Mouse (Mus musculus) ES-E14 (cell line): ENCODE measurements around the gene Vgll1. TPM values are rescaled to one million over a fixed set of nuclear protein-coding genes. Genes with fewer than 3 reads are reported as not detected.

Experiments used
- DNase-seq: peaks from one replicate; pipeline ENCODE4 v3.0.0-alpha.2; 2013; ENCODE audit warnings: low read depth, low spot score
- H3K27ac ChIP-seq: 2 replicates; pipeline ENCODE4 v1.5.1; 2012; ENCODE audit warnings: low read depth, mild to moderate bottlenecking, low read length, moderate library complexity, mixed read lengths; ENCODE audit not compliant: poor library complexity, insufficient read depth, severe bottlenecking
- H3K36me3 ChIP-seq: 2 replicates; pipeline ENCODE4 v1.6.1; 2012; ENCODE audit warnings: mild to moderate bottlenecking, low read length, moderate library complexity, mixed read lengths; ENCODE audit not compliant: control insufficient read depth, poor library complexity, insufficient read depth, severe bottlenecking
- H3K4me1 ChIP-seq, 2 experiments: fragments of 150-350 bp in 1 of 2; sonication (generic) in 1 of 2; 2 replicates each; pipeline ENCODE4 v1.6.1; 2012; ENCODE audit warnings: low read length in 2 of 2, mild to moderate bottlenecking in 1 of 2, mixed read lengths in 1 of 2; ENCODE audit not compliant: control insufficient read depth in 2 of 2, insufficient read depth in 2 of 2, poor library complexity in 1 of 2
- H3K4me3 ChIP-seq, 2 experiments: fragments of 150-350 bp in 1 of 2; sonication (generic) in 1 of 2; 2 replicates each; pipeline ENCODE4 v1.5.1; 2012; ENCODE audit warnings: low read length in 2 of 2, low read depth in 1 of 2, mild to moderate bottlenecking in 1 of 2, mixed read lengths in 1 of 2; ENCODE audit not compliant: insufficient read depth in 1 of 2, poor library complexity in 1 of 2, severe bottlenecking in 1 of 2
- H3K9ac ChIP-seq: 2 replicates; pipeline ENCODE4 v1.6.1; 2012; ENCODE audit warnings: low read depth, mild to moderate bottlenecking, low read length, mixed read lengths; ENCODE audit not compliant: poor library complexity, insufficient read depth, severe bottlenecking
- H3K9me3 ChIP-seq: fragments of 150-350 bp; sonication (generic); 2 replicates; pipeline ENCODE4 v1.6.1; 2012; ENCODE audit warnings: low read depth, mild to moderate bottlenecking, low read length; ENCODE audit not compliant: control insufficient read depth, insufficient read depth
- CHD2 ChIP-seq: IDR thresholded peaks from 2 replicates; pipeline ENCODE4 v1.6.1; 2014; ENCODE audit warnings: mild to moderate bottlenecking, low read depth, low read length, inconsistent platforms
- HCFC1 ChIP-seq: IDR thresholded peaks from 2 replicates; pipeline ENCODE4 v1.6.1; 2012; ENCODE audit warnings: low read length, inconsistent platforms, borderline replicate concordance; ENCODE audit not compliant: insufficient read depth
- MAFK ChIP-seq: IDR thresholded peaks from 2 replicates; pipeline ENCODE4 v1.6.1; 2014; ENCODE audit warnings: mild to moderate bottlenecking, low read depth, low read length, inconsistent platforms; ENCODE audit not compliant: insufficient read depth
- ZC3H11A ChIP-seq: IDR thresholded peaks from 2 replicates; pipeline ENCODE4 v1.6.1; 2012; ENCODE audit warnings: low read depth, mild to moderate bottlenecking, inconsistent platforms, low read length, borderline replicate concordance
- ZNF384 ChIP-seq: IDR thresholded peaks from 2 replicates; pipeline ENCODE4 v1.6.1; 2012; ENCODE audit warnings: low read depth, low read length, inconsistent platforms
- in situ Hi-C, 2 experiments: fragments of 600-800 bp; cut with MboI; formaldehyde crosslinking; loops; one replicate each; pipeline ENCODE4 v1.15.1; 2025; ENCODE audit warnings: low sequenced_read_pairs in 2 of 2, inconsistent platforms in 1 of 2; ENCODE audit not compliant: unreplicated experiment in 2 of 2
- total RNA-seq: library from RNA; depleted of rRNA; stranded (reverse); fragments of 300-350 nt; gene quantifications from 2 replicates; pipeline ENCODE4 v1.2.3, GENCODE M21; 2012; rRNA removed

The Vgll1 gene
- total RNA-seq, 1 experiment: 1.2 TPM

DNA sequence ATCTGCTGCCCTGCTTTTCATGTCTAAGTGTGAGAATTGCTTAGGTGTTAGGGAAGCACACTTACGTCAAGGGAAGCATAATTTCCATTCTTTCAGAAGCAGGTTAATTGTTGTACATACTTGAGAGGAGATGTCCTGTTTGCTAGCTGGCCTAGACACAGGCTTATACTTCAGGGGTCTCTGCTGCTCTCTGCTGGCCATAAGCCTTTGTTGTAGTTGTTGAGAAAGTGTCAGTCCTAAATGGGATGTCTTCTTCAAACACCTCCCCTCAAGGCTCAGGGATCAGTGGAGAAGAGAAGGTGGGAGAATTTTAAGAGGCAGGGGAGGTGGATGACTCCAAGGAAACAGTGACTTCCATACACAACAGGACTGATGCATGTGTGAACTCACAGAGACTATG is 32.9 kb downstream of the Vgll1 start:
- DNase-seq: no peak
- in situ Hi-C loops: no loop called here
- Histone ChIP-seq H3K4me3 (no peak overlapping the region), H3K9ac (no peak overlapping the region), H3K27ac (no peak overlapping the region), H3K4me1 (no peaks in the 10 kb centered on the region; a peak in 1 of 4 replicates), H3K36me3 (no peaks in the 10 kb centered on the region), H3K9me3 (no peaks in the 10 kb centered on the region)
- TF ChIP-seq ZC3H11A (0 out of 2 replicates have a peak, but pooled peaks have one; percentile 7), HCFC1 (no peak)

DNA sequence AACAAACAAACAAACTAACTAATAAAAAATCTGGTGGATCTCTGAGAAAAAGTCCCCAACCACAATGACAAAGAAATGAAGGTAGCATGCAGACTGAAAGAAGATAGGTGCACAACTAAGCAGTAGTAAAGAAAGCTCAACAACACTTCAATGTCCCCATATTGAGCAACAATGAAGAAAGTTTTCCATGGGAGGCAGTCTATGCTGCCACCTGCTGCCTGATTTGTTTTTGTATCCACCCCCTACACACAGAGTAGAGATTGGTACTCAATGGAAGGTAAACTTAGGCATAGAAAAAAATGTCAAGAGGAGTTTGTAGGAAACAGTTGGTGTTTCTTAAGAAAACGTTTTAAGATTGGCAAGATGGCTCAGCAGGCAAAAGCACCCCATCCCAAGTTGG is 42.7 kb downstream of the Vgll1 start:
- Histone ChIP-seq H3K9ac (no peak overlapping the region), H3K27ac (no peak overlapping the region), H3K9me3 (no peaks in the 10 kb centered on the region), H3K36me3 (no peaks in the 10 kb centered on the region), H3K4me3 (no peak overlapping the region), H3K4me1 (no peaks in the 10 kb centered on the region)
- no peak for TF ChIP-seq ZC3H11A
- no peak for TF ChIP-seq MAFK
- no peak for TF ChIP-seq CHD2
- no peak for TF ChIP-seq HCFC1
- no peak for TF ChIP-seq ZNF384
- no peak for DNase-seq
- in situ Hi-C loops: no loop called here

DNA sequence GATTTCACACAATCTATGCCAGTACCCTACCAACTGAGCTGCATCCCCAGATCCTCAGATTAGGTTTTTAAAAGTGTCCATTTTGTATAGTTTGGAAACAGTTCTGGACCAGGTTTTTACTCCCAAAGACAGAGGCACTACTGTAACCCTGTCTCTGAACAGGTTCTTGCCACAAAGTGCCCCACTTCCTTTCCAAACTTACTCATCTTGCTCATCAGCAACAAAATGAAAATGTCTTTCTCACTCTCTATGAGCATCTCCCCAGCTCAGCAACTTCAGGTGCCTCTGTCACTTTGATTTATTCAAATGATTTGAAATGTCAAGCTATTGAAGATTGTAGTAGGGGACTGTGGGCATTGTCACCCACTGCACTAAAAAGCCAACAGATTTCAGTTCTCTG is 49.7 kb downstream of the Vgll1 start:
- DNase-seq: no peak
- TF ChIP-seq ZNF384: no peak
- TF ChIP-seq CHD2: no peak
- TF ChIP-seq ZC3H11A: no peak
- no peak for TF ChIP-seq MAFK
- no peak for TF ChIP-seq HCFC1
- in situ Hi-C loops: no loop called here

DNA sequence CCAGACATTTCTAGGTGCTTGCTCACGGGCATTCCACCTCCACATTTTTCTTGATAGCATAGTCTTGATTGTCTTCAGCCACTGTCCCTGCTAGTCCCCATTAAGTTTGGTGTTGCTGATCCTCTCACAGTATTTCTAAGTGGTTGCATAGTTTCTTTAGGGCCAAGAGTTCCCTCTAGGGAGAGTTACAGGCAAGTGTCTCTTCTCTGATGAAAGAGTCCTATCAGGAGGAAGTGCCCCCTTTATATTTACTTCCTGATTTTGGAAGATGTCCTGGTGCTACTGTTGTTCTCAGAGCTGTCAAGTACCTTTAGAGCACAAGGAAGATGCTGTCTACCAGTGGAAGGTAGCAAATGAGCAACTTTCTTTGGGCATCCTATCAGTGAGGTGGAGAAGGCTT is 65.6 kb downstream of the Vgll1 start:
- Histone ChIP-seq H3K4me1 (no peaks in the 10 kb centered on the region), H3K9ac (no peak overlapping the region), H3K9me3 (no peaks in the 10 kb centered on the region), H3K36me3 (no peaks in the 10 kb centered on the region), H3K27ac (no peak overlapping the region), H3K4me3 (no peak overlapping the region)
- in situ Hi-C loops: no loop called here
- TF ChIP-seq HCFC1: no peak
- no peak for TF ChIP-seq ZC3H11A
- no peak for TF ChIP-seq MAFK
- no peak for TF ChIP-seq CHD2
- no peak for TF ChIP-seq ZNF384
- no peak for DNase-seq

More for the DNA sequence above, 49.7 kb downstream of the Vgll1 start:
- no peak overlapping the region for H3K4me3 ChIP-seq
- H3K27ac ChIP-seq: no peak overlapping the region
- H3K9me3 ChIP-seq: no peaks in the 10 kb centered on the region
- H3K9ac ChIP-seq: no peak overlapping the region
- H3K4me1 ChIP-seq: no peaks in the 10 kb centered on the region
- H3K36me3 ChIP-seq: no peaks in the 10 kb centered on the region

Other genes with a start within 250 kb of the Vgll1 start
- under 0.01 TPM in 1 of 2 replicates, not detected in the other for gene Adgrg4, start 217.9 kb upstream of the Vgll1 start, total RNA-seq
- gene Brs3, start 45.0 kb upstream of the Vgll1 start, total RNA-seq: not detected in 2 replicates
- gene Htatsf1, start 34.5 kb upstream of the Vgll1 start, total RNA-seq: 18.1 and 20.7 TPM in 2 replicates
- gene Cd40lg, start 124.0 kb downstream of the Vgll1 start, total RNA-seq: not detected in 2 replicates